ENCODE assay signal across 8 mouse cellular contexts in the genomic region with DNA sequence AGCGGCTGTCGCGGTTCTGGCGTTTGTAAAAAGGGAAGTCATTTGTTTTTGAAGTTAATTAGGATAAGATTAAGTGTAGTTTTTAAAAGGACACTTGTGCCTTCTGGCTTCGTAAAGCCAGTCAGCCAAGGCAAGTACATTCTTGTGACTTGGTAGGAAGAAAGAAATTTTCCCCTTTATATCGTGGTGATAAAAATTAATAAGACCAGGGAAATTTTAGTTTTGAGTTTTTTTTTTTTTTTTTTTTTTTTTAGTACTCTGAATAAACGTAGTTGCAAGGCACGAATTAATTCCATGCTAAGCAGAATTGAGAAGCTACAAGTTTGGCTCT. TPM values are rescaled to one million over a fixed set of nuclear protein-coding genes. Genes with fewer than 3 reads are reported as not detected.
DNase-seq lines count a peak whose midpoint lies in the region; ATAC-seq and TF ChIP-seq lines count a peak whose summit lies in the region.

No protein-coding gene starts in this region.

- peak overlapping the region; percentile 94 for H3K27ac ChIP-seq in kidney, postnatal 0 days
- peak overlapping the region; percentile 96 for H3K27ac ChIP-seq in embryonic facial prominence, embryonic 10.5 days (replicated peaks)
- peak overlapping the region; percentile 90 for H3K27ac ChIP-seq in hindbrain, embryonic 16.5 days (ENCODE audit: low read depth, low read length)
- H3K27ac ChIP-seq in midbrain, embryonic 15.5 days: peak overlapping the region; percentile 91

- no peak for TF ChIP-seq CTCF in kidney, postnatal 0 days (IDR thresholded peaks at IDR 0.05; ENCODE audit: low read depth)

- 0 out of 2 replicates have a peak, but pooled peaks cover 3% of the 10 kb centered on the region for H3K36me3 ChIP-seq in kidney, postnatal 0 days (ENCODE audit: insufficient read depth, low read length)
- H3K36me3 ChIP-seq in embryonic facial prominence, embryonic 10.5 days (replicated peaks): peaks cover 26% of the 10 kb centered on the region
- 0 out of 2 replicates have a peak, but pooled peaks cover 2% of the 10 kb centered on the region for H3K36me3 ChIP-seq in hindbrain, embryonic 16.5 days (ENCODE audit: control insufficient read depth, insufficient read depth, low read length)
- H3K36me3 ChIP-seq in midbrain, embryonic 15.5 days (replicated peaks): no peaks in the 10 kb centered on the region; the same call in 1 of the 2 replicates

- peak overlapping the region; percentile 83 for H3K4me2 ChIP-seq in kidney, postnatal 0 days (ENCODE audit: low read length)
- peak overlapping the region; percentile 64 for H3K4me2 ChIP-seq in hindbrain, embryonic 16.5 days (ENCODE audit: low read length)
- H3K4me2 ChIP-seq in midbrain, embryonic 15.5 days: peak overlapping the region; percentile 66

- peak overlapping the region; percentile 86 for H3K4me3 ChIP-seq in kidney, postnatal 0 days (replicated peaks; ENCODE audit: low read depth, low read length)
- H3K4me3 ChIP-seq in embryonic facial prominence, embryonic 10.5 days: peak overlapping the region; percentile 89
- peak overlapping the region; percentile 95 for H3K4me3 ChIP-seq in hindbrain, embryonic 16.5 days (ENCODE audit: low read length)
- peak overlapping the region; percentile 85 for H3K4me3 ChIP-seq in midbrain, embryonic 15.5 days

- H3K9ac ChIP-seq in kidney, postnatal 0 days (ENCODE audit: low read depth, low read length): peak overlapping the region; percentile 82
- peak overlapping the region; percentile 90 for H3K9ac ChIP-seq in hindbrain, embryonic 16.5 days (ENCODE audit: low read depth, low read length)
- H3K9ac ChIP-seq in midbrain, embryonic 15.5 days: peak overlapping the region; percentile 80

- 0 out of 2 replicates have a peak, but pooled peaks cover 6% of the 10 kb centered on the region for H3K4me1 ChIP-seq in kidney, postnatal 0 days (replicated peaks; ENCODE audit: insufficient read depth, low read length)
- H3K4me1 ChIP-seq in embryonic facial prominence, embryonic 10.5 days: peaks cover 19% of the 10 kb centered on the region
- H3K4me1 ChIP-seq in hindbrain, embryonic 16.5 days (ENCODE audit: control insufficient read depth, insufficient read depth, low read depth, low read length): peaks cover 15% of the 10 kb centered on the region
- H3K4me1 ChIP-seq in midbrain, embryonic 15.5 days: peaks cover 31% of the 10 kb centered on the region

- under 1% methylated on average over 8 of the region's 8 CpGs for WGBS in kidney, postnatal 0 days
- WGBS in embryonic facial prominence, embryonic 10.5 days: 2% methylated on average over 8 of the region's 8 CpGs
- under 1% methylated on average over 8 of the region's 8 CpGs for whole genome bisulfite sequencing in hindbrain, embryonic 16.5 days
- 1% methylated on average over 8 of the region's 8 CpGs for WGBS in midbrain, embryonic 15.5 days

- no peak for DNase-seq in kidney, postnatal 0 days (ENCODE audit: low spot score)
- no peak for DNase-seq in kidney, adult 9 months
- DNase-seq in embryonic facial prominence, embryonic 10.5 days (ENCODE audit: low spot score): no peak
- DNase-seq in right cerebral cortex, postnatal 25 days: no peak
- DNase-seq in right cerebral cortex, adult 18-20 months: no peak
- DNase-seq in spleen, postnatal 14 days (ENCODE audit: low spot score in 2 of 2): no peak

- no peaks in the 10 kb centered on the region for H3K9me3 ChIP-seq in kidney, postnatal 0 days (replicated peaks; ENCODE audit: low read length)
- H3K9me3 ChIP-seq in embryonic facial prominence, embryonic 10.5 days: no peaks in the 10 kb centered on the region
- H3K9me3 ChIP-seq in hindbrain, embryonic 16.5 days (ENCODE audit: control insufficient read depth, low read length): no peaks in the 10 kb centered on the region
- H3K9me3 ChIP-seq in midbrain, embryonic 15.5 days: no peaks in the 10 kb centered on the region

- ATAC-seq in kidney, postnatal 0 days (replicated peaks; ENCODE audit: low FRiP score, low read depth): no peak
- no peak for ATAC-seq in hindbrain, embryonic 16.5 days
- no peak for ATAC-seq in midbrain, embryonic 15.5 days (replicated peaks)

- H3K27me3 ChIP-seq in kidney, postnatal 0 days (ENCODE audit: insufficient read depth, low read length): no peaks in the 10 kb centered on the region
- no peaks in the 10 kb centered on the region for H3K27me3 ChIP-seq in embryonic facial prominence, embryonic 10.5 days (replicated peaks; ENCODE audit: low read depth, poor library complexity, severe bottlenecking)
- no peaks in the 10 kb centered on the region for H3K27me3 ChIP-seq in hindbrain, embryonic 16.5 days (replicated peaks; ENCODE audit: control insufficient read depth, insufficient read depth, low read length)
- H3K27me3 ChIP-seq in midbrain, embryonic 15.5 days (replicated peaks): no peaks in the 10 kb centered on the region

RNA-seq across cellular contexts. Expression of a gene that starts 0.9 kb away (rescaled TPM):
- 11.8 and 13.3 TPM in 2 replicates for polyA plus RNA-seq in kidney, postnatal 0 days (2015; fragmentation: Nextera tagmentation; extraction: Ambion mirVana)
- polyA plus RNA-seq in embryonic facial prominence, embryonic 10.5 days (2016; fragmentation: Nextera tagmentation; extraction: Ambion mirVana): 38.5 and 39.3 TPM in 2 replicates
- 9.9 and 15.3 TPM in 2 replicates for polyA plus RNA-seq in hindbrain, embryonic 16.5 days (2015; fragmentation: Nextera tagmentation; extraction: Ambion mirVana)
- polyA plus RNA-seq in midbrain, embryonic 15.5 days (2015; fragmentation: Nextera tagmentation; extraction: Ambion mirVana): 17.7 and 19.0 TPM in 2 replicates

RNA-seq across cellular contexts. Expression of a gene that starts 18.3 kb away (rescaled TPM):
- 16.5 and 16.9 TPM in 2 replicates for polyA plus RNA-seq in kidney, postnatal 0 days (2015; fragmentation: Nextera tagmentation; extraction: Ambion mirVana)
- polyA plus RNA-seq in embryonic facial prominence, embryonic 10.5 days (2016; fragmentation: Nextera tagmentation; extraction: Ambion mirVana): 22.2 and 23.5 TPM in 2 replicates
- polyA plus RNA-seq in hindbrain, embryonic 16.5 days (2015; fragmentation: Nextera tagmentation; extraction: Ambion mirVana): 12.9 and 14.9 TPM in 2 replicates
- polyA plus RNA-seq in midbrain, embryonic 15.5 days (2015; fragmentation: Nextera tagmentation; extraction: Ambion mirVana): 20.8 and 21.1 TPM in 2 replicates
